Mouse (Mus musculus): ENCODE results near the gene Vmn2r96.
"Not testable (repeated sequence)": the region's sequence is repeated elsewhere in the genome, so short reads cannot be mapped to it uniquely, and the experiment has no call there.

The Vmn2r96 gene

DNA sequence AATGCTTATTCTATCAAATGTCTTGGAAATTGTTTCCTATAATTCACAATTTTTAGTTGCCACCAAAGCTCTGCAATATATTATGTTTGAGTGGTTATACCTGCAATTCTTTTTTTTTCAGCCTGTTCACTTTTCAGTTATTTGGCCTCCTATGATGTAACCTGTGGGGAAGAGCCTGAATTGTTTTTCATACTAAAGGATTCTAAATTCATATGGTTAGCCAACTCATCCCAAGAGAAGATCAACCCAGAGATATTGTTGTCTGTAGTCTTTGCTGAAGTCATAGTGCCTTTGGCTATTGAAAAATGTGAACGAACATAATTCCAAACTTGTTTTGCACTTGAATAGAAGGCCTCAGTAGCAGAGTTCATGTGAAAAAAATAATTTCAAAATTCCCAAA lies at the start of gene Vmn2r96:
Gene Vmn2r96 (plus strand): TSS at position 301 of the 400 bp plus-strand sequence.
- in situ Hi-C loops (cut with MboI, MseI) = not testable (repeated sequence)

DNA sequence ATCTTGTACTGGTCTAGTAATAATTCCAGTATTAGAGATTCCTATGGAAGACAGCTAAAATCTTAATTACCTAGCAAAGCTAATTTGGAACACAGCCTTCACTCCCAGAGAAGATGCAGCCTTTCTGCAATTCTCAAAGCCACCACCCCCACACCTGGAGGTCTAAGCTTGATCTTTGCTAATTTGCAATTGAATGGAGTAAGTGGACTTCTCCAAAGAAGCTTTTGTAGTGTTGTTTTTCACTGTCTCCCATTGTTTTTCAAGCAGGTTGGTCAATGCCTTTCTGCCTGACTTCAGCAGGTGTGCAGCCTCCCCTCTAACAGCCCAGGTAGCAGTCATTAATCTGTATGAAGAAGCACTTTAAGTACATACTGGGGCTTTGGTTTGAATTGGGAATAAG lies 49.6 kb upstream of the Vmn2r96 start:
- in situ Hi-C loops (cut with MboI, MseI) = no loop called here

DNA sequence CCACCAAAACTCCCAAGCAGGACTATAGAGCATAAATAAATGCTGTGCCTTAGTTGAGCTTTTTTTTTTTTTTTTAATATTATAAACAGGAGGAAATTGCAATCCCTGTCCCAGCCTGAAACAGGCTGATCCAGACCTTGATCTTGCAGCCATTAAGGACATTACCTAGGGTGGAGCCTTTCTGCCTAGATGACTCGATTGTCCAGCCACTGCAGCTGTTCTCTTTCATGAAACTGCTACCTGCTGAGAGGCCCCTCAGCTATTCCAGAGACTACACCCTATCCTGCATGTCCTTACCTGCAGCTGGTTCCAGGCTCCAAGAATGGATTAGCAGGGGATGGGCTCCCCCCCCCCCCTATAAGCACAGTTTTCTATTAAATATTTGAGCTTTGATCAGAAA lies 49.0 kb upstream of the Vmn2r96 start:
- in situ Hi-C loops (cut with MboI, MseI) = no loop called here

DNA sequence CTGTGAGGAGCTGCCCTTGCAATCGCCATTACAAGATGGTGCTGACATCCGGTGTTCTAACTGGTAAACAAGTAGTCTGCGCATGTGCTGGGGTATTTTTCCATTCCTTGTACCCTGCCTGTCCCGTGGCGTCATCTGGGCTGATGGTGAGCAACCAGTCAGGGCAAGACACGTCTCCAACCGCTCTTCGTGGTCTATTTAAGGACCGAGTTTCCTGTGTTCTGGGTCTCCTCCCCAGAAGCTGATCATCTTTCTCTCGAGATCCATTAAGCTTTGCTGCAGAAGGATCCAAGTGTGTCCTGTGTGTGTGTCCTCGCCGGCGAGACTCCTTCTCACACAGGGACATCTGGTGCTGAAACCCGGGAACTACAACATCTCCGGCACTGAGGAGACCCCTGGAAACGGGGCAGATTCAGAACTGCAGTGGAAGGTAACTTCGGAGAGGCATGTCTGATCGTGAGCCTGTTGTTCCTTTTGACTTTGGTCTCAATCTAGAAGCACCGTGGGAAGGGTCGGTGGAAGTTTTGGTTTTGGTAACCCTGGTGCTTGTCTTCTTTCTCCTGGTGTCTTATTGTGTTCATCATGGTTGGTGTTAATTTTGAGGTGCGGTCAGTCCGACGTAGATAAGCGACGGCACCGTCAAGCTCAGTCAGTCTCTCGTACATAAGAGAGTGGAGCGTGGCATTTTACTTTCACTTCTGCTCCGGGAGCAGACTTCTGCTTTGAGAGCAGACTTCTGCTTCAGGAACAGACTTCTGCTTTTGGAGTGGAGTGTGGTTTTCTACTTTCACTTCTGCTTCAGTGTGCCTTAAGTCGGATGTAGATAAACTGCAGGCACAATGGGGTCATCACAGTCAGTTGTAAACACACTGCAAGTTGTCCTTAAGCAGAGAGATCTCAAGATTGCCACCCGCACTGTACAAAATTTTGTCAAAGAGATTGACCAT lies 14.5 kb upstream of the Vmn2r96 start:
- in situ Hi-C loops (cut with MboI, MseI) = not testable (repeated sequence)

DNA sequence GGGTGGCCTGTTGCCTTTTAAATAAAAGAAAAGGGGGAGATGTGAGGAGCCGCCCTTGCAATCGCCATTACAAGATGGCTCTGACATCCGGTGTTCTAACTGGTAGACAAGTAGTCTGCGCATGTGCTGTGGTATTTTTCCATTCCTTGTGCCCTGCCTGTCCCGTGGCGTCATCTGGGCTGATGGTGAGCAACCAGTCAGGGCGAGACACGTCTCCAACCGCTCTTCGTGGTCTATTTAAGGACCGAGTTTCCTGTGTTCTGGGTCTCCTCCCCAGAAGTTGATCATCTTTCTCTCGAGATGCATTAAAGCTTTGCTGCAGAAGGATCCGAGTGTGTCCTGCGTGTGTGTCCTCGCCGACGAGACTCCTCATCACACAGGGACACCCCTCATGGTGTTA lies 6.8 kb upstream of the Vmn2r96 start:
- in situ Hi-C loops (cut with MboI, MseI) = not testable (repeated sequence)

DNA sequence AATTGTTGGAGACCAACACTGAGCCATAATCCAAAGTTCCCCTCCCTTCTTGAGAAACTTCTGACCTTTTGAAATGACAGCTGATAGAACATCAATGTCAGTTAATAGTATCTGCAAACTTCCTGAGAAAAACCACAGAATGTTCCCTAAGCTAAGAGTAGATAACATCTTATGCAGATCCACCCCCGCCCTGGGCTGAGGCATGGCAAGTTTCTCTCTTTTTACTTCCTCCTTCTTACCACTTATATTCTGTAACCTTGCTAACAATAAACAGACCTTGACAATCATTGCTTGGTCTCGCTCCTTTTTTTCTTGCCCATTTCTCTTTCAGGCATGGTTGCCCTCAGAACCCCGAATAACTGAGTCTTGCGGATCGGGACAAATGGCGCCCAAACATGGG lies 42.2 kb downstream of the Vmn2r96 start:
- in situ Hi-C loops (cut with MboI, MseI) = not testable (repeated sequence)

DNA sequence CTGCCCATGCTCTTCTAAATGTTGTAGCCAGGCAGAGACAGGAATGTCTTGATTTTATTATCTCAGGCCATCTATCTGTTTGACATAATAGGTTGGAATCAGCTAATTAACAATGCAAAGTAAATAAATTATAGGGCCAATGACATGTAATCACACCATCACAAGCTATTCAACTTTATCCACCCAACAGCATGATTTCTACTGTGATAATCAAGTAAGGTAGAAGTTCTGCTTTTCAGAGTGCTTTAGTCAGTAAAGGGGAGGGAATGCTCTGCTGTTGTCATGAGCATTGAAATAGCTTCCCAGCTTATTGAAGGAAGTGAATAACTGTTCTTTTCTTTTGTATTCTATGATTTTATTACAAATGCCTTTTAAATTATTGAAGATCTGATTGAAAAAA lies 53.6 kb downstream of the Vmn2r96 start:
- in situ Hi-C loops (cut with MboI, MseI) = no loop called here
